Mouse (Mus musculus) lung, postnatal 10 days (tissue): ENCODE results near the gene Slamf9.

Experiments used
- DNase-seq: peaks from one replicate; pipeline ENCODE4 v3.0.0; 2021

Slamf9 gene

GRCm38 (mm10) chr1:172492047-172492446, 16.9 kb downstream of the Slamf9 start:
- DNase-seq, result no peak

- DNase-seq, result no peak
Observed at GRCm38 (mm10) chr1:172493516-172493915, 18.4 kb downstream of the Slamf9 start.

- no peak for DNase-seq
Observed at GRCm38 (mm10) chr1:172496030-172496429, 20.9 kb downstream of the Slamf9 start.

GRCm38 (mm10) chr1:172497428-172497827, 22.3 kb downstream of the Slamf9 start:
- no peak for DNase-seq

- peak; percentile 95 for DNase-seq
Observed at GRCm38 (mm10) chr1:172499765-172500441, 24.7 kb downstream of the Slamf9 start, which contains the start of gene Tagln2. Gene Tagln2 (plus strand): TSS chr1:172500047.

- DNase-seq, result peak; percentile 84
Observed at GRCm38 (mm10) chr1:172500451-172501370, 25.6 kb downstream of the Slamf9 start.

GRCm38 (mm10) chr1:172501371-172502144, 26.4 kb downstream of the Slamf9 start:
- DNase-seq, result peak; percentile 94

GRCm38 (mm10) chr1:172502145-172503110, 27.3 kb downstream of the Slamf9 start:
- DNase-seq, result peak; percentile 88

- DNase-seq, result peak; percentile 85
Observed at GRCm38 (mm10) chr1:172503111-172503997, 28.2 kb downstream of the Slamf9 start.

- no peak for DNase-seq
Observed at GRCm38 (mm10) chr1:172504756-172505155, 29.6 kb downstream of the Slamf9 start.

- peak; percentile 76 for DNase-seq
Observed at GRCm38 (mm10) chr1:172507001-172507400, 31.8 kb downstream of the Slamf9 start.

GRCm38 (mm10) chr1:172507701-172508100, 32.5 kb downstream of the Slamf9 start:
- DNase-seq, result no peak

GRCm38 (mm10) chr1:172508172-172508571, 33.0 kb downstream of the Slamf9 start:
- no peak for DNase-seq

- no peak for DNase-seq
Observed at GRCm38 (mm10) chr1:172509235-172509634, 34.1 kb downstream of the Slamf9 start.

GRCm38 (mm10) chr1:172509983-172510382, 34.8 kb downstream of the Slamf9 start:
- no peak for DNase-seq

- DNase-seq, result peak; percentile 60
Observed at GRCm38 (mm10) chr1:172510421-172510972, 35.3 kb downstream of the Slamf9 start.

GRCm38 (mm10) chr1:172512962-172513361, 37.8 kb downstream of the Slamf9 start:
- DNase-seq, result peak; percentile 86

- DNase-seq, result peak; percentile 91
Observed at GRCm38 (mm10) chr1:172513525-172514212, 38.5 kb downstream of the Slamf9 start.

- DNase-seq, result no peak
Observed at GRCm38 (mm10) chr1:172514213-172514529, 39.0 kb downstream of the Slamf9 start.
